Mouse (Mus musculus) thymus, postnatal 25 days (tissue): Measurements from ENCODE around the gene Dusp15.

Source experiments
- DNase-seq: peaks from one replicate; pipeline ENCODE4 v3.0.0; 2022

The Dusp15 gene

GRCm38 (mm10) chr2:152930276-152930675 lies 21.2 kb downstream of the Dusp15 start:
- DNase-seq: no peak

- DNase-seq: no peak
These were observed 22.5 kb downstream of the Dusp15 start for GRCm38 (mm10) chr2:152928988-152929370.

- no peak for DNase-seq
These were observed 23.1 kb downstream of the Dusp15 start for GRCm38 (mm10) chr2:152928219-152928987.

GRCm38 (mm10) chr2:152927371-152927770 lies 24.1 kb downstream of the Dusp15 start:
- no peak for DNase-seq

- no peak for DNase-seq
These were observed 24.6 kb downstream of the Dusp15 start for GRCm38 (mm10) chr2:152926896-152927295.

GRCm38 (mm10) chr2:152925189-152925872 lies 26.2 kb downstream of the Dusp15 start:
- no peak for DNase-seq

GRCm38 (mm10) chr2:152924543-152924942 lies 27.0 kb downstream of the Dusp15 start:
- no peak for DNase-seq

GRCm38 (mm10) chr2:152924128-152924527 lies 27.4 kb downstream of the Dusp15 start:
- DNase-seq: no peak

- no peak for DNase-seq
These were observed 27.9 kb downstream of the Dusp15 start for GRCm38 (mm10) chr2:152923621-152924020.

GRCm38 (mm10) chr2:152922376-152922775 lies 29.1 kb downstream of the Dusp15 start:
- no peak for DNase-seq

- DNase-seq: no peak
These were observed 33.8 kb downstream of the Dusp15 start for GRCm38 (mm10) chr2:152917671-152918070.

- DNase-seq: no peak
These were observed 35.4 kb downstream of the Dusp15 start for GRCm38 (mm10) chr2:152916111-152916510.

- DNase-seq: no peak
These were observed 36.0 kb downstream of the Dusp15 start for GRCm38 (mm10) chr2:152915453-152915852.

GRCm38 (mm10) chr2:152914310-152915120 lies 37.0 kb downstream of the Dusp15 start:
- peak; percentile 79 for DNase-seq

GRCm38 (mm10) chr2:152913471-152913870 lies 38.0 kb downstream of the Dusp15 start:
- no peak for DNase-seq

- no peak for DNase-seq
These were observed 40.1 kb downstream of the Dusp15 start for GRCm38 (mm10) chr2:152911432-152911831.

- DNase-seq: no peak
These were observed 40.5 kb downstream of the Dusp15 start, which contains the start of gene Mylk2 for GRCm38 (mm10) chr2:152911031-152911430. Mylk2 (plus strand) TSS chr2:152911352.

- DNase-seq: no peak
These were observed 41.6 kb downstream of the Dusp15 start for GRCm38 (mm10) chr2:152909848-152910247.

- no peak for DNase-seq
These were observed 44.2 kb downstream of the Dusp15 start for GRCm38 (mm10) chr2:152907114-152907943.

- no peak for DNase-seq
These were observed 45.0 kb downstream of the Dusp15 start for GRCm38 (mm10) chr2:152906274-152907037.

GRCm38 (mm10) chr2:152905036-152905829 lies 46.3 kb downstream of the Dusp15 start:
- DNase-seq: no peak
